Mouse (Mus musculus) heart, embryonic 12.5 days (tissue): Measurements from ENCODE around the gene Napa. TPM values are rescaled to one million over a fixed set of nuclear protein-coding genes. Genes with fewer than 3 reads are reported as not detected.

Experiments used
- ATAC-seq: fragments of 200-750 bp; cut with Nextera tagmentation; 2 replicates; pipeline ENCODE4 v1.8.0; 2017; ENCODE audit warnings: moderate TSS enrichment, moderate library complexity; ENCODE audit not compliant: insufficient number of reproducible peaks, low FRiP score
- H3K27ac ChIP-seq: fragments of 300-500 bp; sonication (generic); 2 replicates; pipeline ENCODE4 v1.5.1; 2016; ENCODE audit warnings: mild to moderate bottlenecking, moderate library complexity; ENCODE audit not compliant: poor library complexity, severe bottlenecking
- H3K27me3 ChIP-seq: fragments of 300-500 bp; sonication (generic); replicated peaks from 2 replicates; pipeline ENCODE4 v1.6.1; 2016; ENCODE audit warnings: mild to moderate bottlenecking, moderate library complexity
- H3K36me3 ChIP-seq: fragments of 300-500 bp; sonication (generic); 2 replicates; pipeline ENCODE4 v1.6.1; 2016; ENCODE audit warnings: mild to moderate bottlenecking, moderate library complexity
- H3K4me1 ChIP-seq: fragments of 300-500 bp; sonication (generic); replicated peaks from 2 replicates; pipeline ENCODE4 v1.6.1; 2016; ENCODE audit warnings: mild to moderate bottlenecking
- H3K4me2 ChIP-seq: fragments of 300-500 bp; sonication (generic); 2 replicates; pipeline ENCODE4 v1.6.1; 2016; ENCODE audit warnings: mild to moderate bottlenecking, moderate library complexity
- H3K4me3 ChIP-seq: fragments of 300-500 bp; sonication (generic); 2 replicates; pipeline ENCODE4 v1.5.1; 2016; ENCODE audit warnings: mild to moderate bottlenecking
- H3K9ac ChIP-seq: fragments of 300-500 bp; sonication (generic); 2 replicates; pipeline ENCODE4 v1.6.1; 2016; ENCODE audit warnings: mild to moderate bottlenecking, moderate library complexity
- H3K9me3 ChIP-seq: fragments of 300-500 bp; sonication (generic); replicated peaks from 2 replicates; pipeline ENCODE4 v1.6.1; 2016; ENCODE audit warnings: mild to moderate bottlenecking, moderate library complexity
- WGBS: fragments of 180-500 bp; shearing (Covaris S2); methylation state at CpG from one replicate; pipeline ENCODE4 v1.1.7; 2016; 5-methylcytosine and 5-hydroxymethylcytosine counted together
- polyA plus RNA-seq: library from polyadenylated mRNA; unstranded; fragments of >200 nt; fragmentation: Nextera tagmentation; extraction: Ambion mirVana; gene quantifications from 2 replicates; pipeline ENCODE4 v1.2.1, GENCODE M21; 2016

Gene Napa
- polyA plus RNA-seq, 1 experiment from 2014 or later, result 159 TPM

DNA sequence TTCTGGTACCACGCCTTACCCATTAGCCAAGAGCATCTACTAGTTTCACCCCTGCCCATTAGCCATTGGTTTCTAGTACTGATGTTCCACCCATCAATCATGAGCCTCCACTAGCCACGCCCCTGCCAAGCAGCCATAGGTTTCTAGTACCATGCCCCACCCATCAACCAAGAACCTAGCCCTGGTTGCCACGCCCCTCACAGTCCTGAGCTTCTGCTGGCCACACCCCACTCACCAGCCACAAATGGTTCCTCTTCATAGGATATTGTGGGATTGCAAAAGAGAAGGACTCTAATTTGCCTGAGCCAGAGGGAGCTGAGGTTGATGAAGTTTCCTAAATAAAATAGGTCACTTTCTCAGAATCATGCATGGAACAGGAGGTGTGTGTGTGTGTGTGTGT, 62.4 kb downstream of the Napa start:
- H3K9me3 ChIP-seq, result peaks cover 3% of the 10 kb centered on the region
- H3K4me1 ChIP-seq, result peaks cover 14% of the 10 kb centered on the region
- peaks cover 28% of the 10 kb centered on the region for H3K27me3 ChIP-seq
- H3K9ac ChIP-seq, result no peak overlapping the region
- no peak overlapping the region for H3K27ac ChIP-seq
- H3K4me2 ChIP-seq, result no peak overlapping the region
- H3K4me3 ChIP-seq, result no peak overlapping the region
- H3K36me3 ChIP-seq, result no peaks in the 10 kb centered on the region
- WGBS, result 57% methylated on average over 3 of the region's 3 CpGs
- ATAC-seq, result no peak

DNA sequence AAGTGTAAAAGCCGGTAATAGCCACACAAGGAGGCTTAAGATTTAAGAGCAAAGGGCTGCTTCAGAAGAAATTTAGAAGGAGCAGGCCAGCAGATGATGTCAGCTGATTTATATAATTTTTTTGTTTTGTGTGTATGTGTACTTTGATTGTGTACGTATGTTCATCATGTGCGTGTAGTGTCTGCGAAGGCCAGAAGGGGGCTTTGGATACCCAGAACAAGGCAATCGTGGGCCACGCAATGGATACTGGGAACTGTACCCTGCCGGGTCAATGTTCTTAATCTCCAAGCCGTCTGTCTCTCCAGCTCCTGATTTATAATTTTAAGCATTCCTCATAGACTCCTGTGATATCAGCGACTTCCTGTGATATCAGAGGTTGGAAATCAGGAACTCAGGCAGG, 63.0 kb downstream of the Napa start:
- Histone ChIP-seq H3K9me3 (peaks cover 3% of the 10 kb centered on the region), H3K27ac (no peak overlapping the region), H3K4me2 (no peak overlapping the region), H3K36me3 (no peaks in the 10 kb centered on the region), H3K9ac (no peak overlapping the region), H3K4me3 (no peak overlapping the region), H3K4me1 (peaks cover 11% of the 10 kb centered on the region), H3K27me3 (peaks cover 28% of the 10 kb centered on the region)
- WGBS, result 81% methylated on average over 9 of the region's 9 CpGs
- no peak for ATAC-seq

DNA sequence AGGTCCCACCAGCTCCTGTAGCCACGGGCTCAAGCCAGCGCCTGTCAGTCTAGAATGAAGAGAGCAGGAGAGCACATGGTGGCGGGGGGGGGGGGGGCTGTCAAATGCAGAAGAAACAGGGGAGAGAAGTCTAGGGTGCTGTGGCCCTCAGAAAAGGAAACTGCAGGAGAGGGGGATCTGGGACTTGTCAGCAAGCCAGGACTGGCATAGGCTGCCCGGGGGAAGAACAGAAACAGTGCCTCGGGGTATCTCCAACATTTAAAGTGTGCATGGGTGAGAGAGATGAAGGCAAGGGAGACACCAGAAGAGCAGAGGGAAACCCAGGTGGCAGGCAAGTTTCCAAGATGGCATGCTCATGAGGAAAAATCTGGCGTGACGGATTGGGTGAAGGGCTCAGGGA, 63.8 kb downstream of the Napa start:
- H3K4me3 ChIP-seq, result no peak overlapping the region
- H3K4me2 ChIP-seq, result no peak overlapping the region
- ATAC-seq, result no peak
- 0 out of 2 replicates have a peak, but pooled peaks cover 7% of the 10 kb centered on the region for H3K4me1 ChIP-seq
- 62% methylated on average over 7 of the region's 7 CpGs for WGBS
- H3K36me3 ChIP-seq, result no peaks in the 10 kb centered on the region
- no peak overlapping the region for H3K9ac ChIP-seq
- H3K27me3 ChIP-seq, result peaks cover 28% of the 10 kb centered on the region
- peaks cover 3% of the 10 kb centered on the region for H3K9me3 ChIP-seq
- H3K27ac ChIP-seq, result no peak overlapping the region

Other genes starting within 250 kb of the Napa start
- not detected in 2 replicates for gene Crx, start 218.5 kb upstream of the Napa start, polyA plus RNA-seq
- not detected in 2 replicates for gene Crxos, start 215.8 kb upstream of the Napa start, polyA plus RNA-seq
- 759 and 790 TPM in 2 replicates for gene Selenow, start 176.1 kb upstream of the Napa start, polyA plus RNA-seq
- gene Nop53, start 152.4 kb upstream of the Napa start, polyA plus RNA-seq, result 122 and 126 TPM in 2 replicates
- gene Ehd2, start 130.9 kb upstream of the Napa start, polyA plus RNA-seq, result 35.2 and 37.9 TPM in 2 replicates
- gene Bicra, start 50.5 kb upstream of the Napa start, polyA plus RNA-seq, result 5.9 and 6.4 TPM in 2 replicates
- 0.05 TPM in 1 of 2 replicates, not detected in the other for gene Zfp541, start 36.6 kb upstream of the Napa start, polyA plus RNA-seq
- gene Kptn, start 21.4 kb downstream of the Napa start, polyA plus RNA-seq, result 29.4 and 31.0 TPM in 2 replicates
- gene Slc8a2, start 31.4 kb downstream of the Napa start, polyA plus RNA-seq, result 0.28 and 0.30 TPM in 2 replicates
- 18.2 and 21.5 TPM in 2 replicates for gene Meis3, start 76.6 kb downstream of the Napa start, polyA plus RNA-seq
- 11.9 and 13.0 TPM in 2 replicates for gene Dhx34, start 123.6 kb downstream of the Napa start, polyA plus RNA-seq
- 0.85 and 1.1 TPM in 2 replicates for gene C5ar2, start 145.7 kb downstream of the Napa start, polyA plus RNA-seq
- 1.1 and 1.8 TPM in 2 replicates for gene C5ar1, start 161.1 kb downstream of the Napa start, polyA plus RNA-seq
- gene Inafm1, start 175.2 kb downstream of the Napa start, polyA plus RNA-seq, result 11.0 and 12.1 TPM in 2 replicates
- gene Ccdc9, start 188.3 kb downstream of the Napa start, polyA plus RNA-seq, result 24.3 and 31.2 TPM in 2 replicates
- gene Bbc3, start 209.9 kb downstream of the Napa start, polyA plus RNA-seq, result 9.8 and 10.4 TPM in 2 replicates